Mouse (Mus musculus) natural killer cell, adult 2 months (primary cell): ENCODE data around the gene Snx20.
A peak's percentile ranks its signal among the peaks of the same experiment; 100 is the strongest.
"Not testable (repeated sequence)": the region's sequence is repeated elsewhere in the genome, so short reads cannot be mapped to it uniquely, and the experiment has no call there.

Source experiments
- DNase-seq, 2 experiments: peaks; one replicate each; pipeline ENCODE4 v3.0.0; 2022; ENCODE audit warnings: low spot score in 2 of 2

Snx20 gene

DNA sequence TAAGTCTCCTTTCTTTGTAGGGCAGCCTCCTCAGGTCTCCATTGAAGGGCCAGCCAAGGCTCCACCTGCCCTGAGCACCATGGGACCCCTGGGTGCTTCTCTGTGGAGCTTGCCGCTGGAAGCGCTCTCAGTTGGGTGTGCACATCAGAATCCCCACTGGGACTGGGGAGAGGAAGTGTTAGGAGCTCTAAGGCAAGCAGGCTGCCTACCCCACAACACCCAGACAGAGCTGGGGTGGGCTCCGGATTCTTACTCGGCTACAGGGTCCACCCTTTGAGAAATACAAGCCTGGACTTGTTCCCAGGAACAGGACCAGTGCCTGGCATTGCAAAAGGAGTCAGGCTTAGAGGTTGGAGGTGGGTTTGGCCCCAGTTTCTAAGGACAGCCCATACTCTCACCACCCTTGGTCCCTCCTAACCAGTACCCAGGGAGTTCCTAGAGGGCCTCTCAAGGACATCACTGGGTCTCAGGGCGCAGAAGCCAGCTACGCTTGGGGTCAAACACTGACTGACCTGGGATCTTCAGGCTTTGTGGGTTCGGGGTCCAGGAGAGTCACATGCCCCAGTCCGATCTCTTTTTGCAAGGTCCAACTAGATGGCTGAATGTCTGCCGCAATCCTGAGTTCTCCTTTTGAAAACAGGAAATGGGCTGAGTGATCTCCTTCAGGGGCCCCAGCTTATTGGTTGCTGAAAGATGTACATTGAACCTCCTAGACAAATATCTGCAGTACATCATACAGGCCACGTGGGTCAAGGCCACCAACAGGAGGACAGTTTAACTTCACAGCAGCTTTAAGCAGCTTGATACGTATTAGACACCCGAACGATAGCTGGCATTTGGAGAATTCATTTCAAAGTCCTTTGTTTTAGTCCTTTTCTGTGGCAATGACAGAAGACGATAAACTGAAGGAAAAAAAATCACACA lies at the start of gene Snx20:
Snx20 (minus strand) TSS at position 655 of the 924 bp plus-strand sequence.
- peak; percentile 71 to 82 for DNase-seq

DNA sequence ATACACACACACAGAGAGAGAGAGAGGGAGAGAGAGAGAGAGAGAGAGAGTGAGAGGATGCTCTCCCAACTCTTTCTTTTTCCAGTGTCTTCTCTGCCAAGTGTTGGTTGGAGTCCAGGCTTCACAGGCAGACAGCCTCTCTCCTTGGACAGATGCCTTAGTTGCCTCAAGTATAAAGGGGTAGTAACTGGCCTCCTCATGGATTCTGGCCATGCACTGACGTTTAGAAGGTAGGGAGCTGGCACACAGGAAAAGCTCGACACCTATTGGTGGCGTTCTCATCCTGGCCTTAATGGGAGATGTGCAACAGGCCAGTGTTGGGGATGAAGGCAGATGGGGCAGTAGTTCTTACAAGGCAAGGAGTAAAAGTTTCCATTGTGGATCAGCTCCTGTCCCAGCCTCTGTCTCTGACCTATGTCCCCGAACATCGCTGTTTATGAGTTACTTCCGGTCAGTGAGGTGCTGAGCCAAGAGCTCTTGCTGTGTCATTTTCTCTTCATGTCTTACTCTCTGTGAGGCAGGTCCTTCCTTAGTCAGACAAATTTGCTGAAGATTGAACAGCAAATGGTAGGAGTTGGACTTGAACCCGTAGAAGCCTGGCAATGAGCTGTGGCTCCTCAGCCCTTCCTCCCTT lies 47.8 kb upstream of the Snx20 start:
- DNase-seq: no peak

DNA sequence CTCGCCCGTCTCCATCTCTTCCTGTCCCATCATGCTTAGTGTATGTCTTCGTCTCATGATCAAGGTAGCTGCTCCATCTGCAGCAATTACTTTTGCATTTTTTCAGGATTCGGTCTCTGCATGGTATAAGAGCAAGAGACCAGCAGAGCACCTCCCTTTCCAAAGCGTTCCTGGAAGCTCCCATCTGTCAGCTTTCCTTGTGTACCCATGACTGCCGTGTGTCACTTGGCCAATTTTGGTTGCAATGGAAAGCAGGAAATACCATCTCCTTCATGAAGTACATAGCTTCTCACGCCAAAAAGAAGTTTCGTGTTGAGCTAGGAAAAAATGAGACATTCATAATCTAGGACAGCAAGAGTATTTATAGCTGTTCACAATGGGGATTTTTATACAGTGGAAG lies 45.1 kb upstream of the Snx20 start:
- no peak for DNase-seq

DNA sequence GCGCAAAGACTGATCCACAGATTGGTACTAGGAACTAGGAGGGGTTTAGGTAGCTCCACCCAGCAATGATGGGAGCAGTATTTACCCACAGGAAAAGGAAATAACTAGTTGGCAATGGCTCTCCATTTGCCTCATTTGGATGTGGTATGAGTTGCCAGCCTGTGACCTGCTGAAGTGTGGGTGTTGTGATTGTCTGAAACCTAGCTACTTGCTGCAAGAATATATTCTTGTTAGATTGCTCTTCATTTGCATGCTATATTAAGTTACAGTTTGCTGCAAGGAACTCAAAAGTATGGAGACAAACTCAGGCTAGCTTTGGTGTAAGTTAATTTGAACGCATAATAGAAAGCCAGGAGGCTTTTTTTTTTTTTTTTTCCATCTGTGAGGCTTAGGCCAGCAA lies 44.6 kb upstream of the Snx20 start:
- no peak for DNase-seq

DNA sequence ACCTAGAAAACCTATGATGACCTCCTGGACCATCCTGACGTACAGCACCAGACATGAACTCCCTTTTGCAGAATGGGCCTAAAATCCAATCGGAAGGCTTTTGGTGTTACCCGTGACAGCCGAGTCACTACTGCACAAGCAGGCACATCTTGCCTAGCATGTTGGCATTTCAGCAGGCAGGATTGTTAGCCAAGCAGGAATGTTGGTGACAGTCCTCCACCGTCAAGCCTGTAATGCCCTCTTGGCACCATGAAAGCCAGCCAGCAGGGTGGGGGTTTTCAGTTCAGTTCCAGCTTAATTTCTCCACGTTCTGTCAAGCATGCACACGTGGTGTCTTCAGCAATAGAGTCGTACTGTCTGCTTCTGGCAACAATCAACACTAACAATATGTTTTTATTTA lies 41.1 kb upstream of the Snx20 start:
- no peak for DNase-seq

DNA sequence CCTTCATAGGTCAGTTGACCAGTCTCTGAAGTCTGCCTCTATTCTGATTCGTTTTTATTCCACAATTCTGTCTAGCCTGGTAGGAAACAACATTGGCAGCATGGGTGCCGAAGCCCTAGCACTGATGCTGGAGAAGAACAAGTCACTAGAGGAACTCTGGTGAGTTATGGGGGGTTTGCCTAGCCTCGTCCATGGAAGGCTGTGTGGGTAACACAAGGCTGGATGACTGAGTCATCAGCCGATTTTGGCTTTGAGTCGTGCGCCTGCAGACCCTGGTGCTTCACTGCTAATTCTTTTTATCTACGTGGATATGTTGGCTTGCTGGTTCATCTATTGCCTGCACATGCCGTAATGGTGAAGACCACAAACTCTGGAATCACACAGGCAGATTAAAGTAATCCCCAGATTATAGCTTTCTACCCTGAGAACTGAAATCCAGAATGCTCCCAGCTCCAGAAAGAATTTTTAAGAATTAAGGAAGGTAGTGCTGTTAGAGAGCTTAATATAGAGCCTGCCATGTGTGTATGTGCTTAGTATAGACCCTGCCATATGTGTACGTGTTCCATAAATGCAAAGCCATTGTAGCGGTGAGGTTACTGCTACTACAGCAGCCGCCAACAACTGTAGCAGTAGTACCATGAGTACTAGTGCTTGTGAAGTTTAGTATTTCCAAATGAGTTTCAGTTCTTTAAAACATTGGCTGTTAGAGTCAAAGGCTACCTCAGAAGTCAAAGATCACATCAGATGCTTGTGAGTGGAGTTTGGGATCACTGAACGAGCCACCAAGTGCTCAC lies 39.6 kb upstream of the Snx20 start:
- no peak for DNase-seq

DNA sequence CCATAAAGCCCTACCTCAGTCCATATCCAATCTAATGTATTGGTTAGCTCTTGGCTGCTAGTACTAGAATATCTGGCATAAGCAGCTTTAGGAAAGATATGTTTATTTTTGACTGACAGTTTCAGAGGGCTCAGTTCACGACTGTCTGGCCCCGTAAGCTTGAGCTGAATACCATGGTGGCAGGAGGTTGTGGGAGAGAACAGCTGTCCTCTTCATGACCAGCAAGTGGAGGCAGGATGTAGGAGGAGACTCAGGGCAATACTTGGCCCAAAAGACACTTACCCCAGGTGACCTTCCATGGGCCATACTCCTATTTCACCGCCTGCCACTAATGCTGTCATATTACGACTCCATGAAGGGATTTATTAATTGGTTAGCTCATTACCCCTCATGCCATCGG lies 37.9 kb upstream of the Snx20 start:
- no peak for DNase-seq

DNA sequence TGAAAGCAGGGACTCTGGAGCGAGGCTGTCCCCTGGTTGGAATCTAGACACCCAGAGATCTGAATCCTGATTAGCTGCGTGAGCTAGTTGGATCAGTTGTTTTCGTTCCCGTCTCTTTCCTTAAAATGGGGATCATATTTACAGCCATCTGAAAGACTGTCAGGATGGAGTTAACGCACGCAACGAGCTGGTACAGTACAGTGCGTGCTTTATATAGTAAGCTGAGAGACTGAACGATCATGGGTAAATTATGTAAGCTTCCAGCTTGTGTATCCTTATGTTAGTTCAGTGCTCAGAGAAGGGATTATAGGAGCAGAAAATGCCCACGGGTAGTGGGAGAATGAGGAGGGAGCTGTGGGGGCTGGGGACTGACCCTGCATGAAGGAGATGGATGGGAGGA lies 35.6 kb upstream of the Snx20 start:
- DNase-seq: no peak

DNA sequence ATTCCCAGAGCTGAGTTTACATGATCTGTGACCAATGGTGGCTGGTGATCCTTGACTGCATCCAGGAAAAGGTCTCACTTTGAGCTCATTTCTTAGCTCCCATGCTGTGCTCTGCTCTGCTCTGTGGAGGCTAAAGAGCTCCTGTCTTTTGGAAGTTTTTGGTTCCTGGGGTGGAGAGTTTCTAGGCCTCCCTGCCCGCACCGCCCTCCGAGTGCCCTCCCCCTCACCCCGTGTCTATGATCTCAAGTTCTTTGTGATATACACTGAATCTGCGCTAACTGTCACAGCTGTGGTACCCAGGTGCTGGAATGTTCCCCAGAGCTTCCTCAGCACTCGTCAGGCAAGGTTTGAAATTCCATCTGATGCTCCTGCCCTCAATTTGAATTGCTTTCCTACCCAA lies 34.9 kb upstream of the Snx20 start:
- no peak for DNase-seq

DNA sequence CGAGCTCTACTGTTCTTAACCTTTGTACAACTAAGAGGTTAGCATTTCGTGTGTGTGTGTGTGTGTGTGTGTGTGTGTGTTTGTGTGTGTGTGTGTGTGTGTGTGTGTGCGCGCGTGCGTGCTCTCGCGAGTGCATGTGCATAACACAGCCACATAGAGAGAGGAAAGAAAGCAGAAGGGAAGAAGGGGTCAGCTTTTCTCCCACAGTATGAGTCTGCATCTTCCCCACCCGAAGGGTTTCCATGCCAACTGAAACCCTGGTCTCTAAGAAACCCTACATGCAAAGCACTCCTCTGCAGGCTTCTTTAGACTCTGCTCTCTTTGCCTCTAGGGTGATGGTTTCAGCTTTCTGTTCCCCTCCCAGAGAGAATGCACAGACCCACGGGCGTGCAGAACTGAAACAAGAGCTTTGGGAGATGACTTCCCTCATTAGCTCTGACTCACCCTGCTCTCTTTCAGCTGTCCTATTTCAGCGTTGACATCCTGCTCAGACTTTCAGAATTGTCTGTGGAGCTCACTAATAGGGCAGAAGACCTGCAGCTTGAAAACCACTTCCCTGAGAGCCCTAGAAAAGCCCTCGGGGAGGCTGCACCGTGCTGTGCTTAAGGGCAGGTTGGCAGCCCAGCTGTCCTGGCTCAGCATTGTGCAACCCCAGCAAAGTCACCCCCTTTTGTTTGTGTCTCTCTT lies 32.6 kb upstream of the Snx20 start:
- peak; percentile 42 to 85 for DNase-seq

DNA sequence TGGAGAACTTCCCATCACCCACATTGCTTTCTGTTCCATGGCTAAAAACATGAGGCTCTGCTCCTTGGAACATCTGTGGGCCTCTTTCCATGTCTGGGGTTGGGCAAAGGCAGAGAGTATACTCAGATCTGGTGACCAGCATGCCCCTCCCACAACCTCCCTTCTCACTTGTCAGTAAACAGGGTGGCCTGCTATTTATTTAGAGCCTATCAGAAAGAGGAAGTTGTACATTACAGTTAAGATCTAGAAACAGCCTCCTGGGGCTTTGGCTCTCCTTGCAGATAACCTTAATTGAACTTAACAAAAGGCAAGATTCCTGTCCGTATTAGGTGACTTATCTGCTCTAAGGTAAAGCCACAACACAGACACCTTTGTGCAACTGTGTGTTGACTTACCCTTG lies 30.5 kb upstream of the Snx20 start:
- peak; percentile 14 to 58 for DNase-seq

DNA sequence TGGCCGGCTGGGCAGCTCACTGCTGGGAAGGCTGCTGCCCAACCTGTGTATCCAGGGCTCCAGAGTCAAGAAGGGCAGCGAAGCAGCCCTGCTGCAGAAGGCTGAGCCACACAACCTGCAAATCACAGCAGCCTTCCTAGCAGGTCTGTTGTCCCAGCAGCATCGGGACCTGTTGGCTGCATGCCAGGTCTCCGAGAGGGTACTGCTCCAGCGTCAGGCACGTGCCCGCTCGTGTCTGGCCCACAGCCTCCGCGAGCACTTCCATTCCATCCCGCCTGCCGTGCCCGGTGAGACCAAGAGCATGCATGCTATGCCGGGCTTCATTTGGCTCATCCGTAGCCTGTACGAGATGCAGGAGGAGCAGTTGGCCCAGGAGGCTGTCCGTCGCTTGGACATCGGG lies 29.0 kb upstream of the Snx20 start:
- no peak for DNase-seq

DNA sequence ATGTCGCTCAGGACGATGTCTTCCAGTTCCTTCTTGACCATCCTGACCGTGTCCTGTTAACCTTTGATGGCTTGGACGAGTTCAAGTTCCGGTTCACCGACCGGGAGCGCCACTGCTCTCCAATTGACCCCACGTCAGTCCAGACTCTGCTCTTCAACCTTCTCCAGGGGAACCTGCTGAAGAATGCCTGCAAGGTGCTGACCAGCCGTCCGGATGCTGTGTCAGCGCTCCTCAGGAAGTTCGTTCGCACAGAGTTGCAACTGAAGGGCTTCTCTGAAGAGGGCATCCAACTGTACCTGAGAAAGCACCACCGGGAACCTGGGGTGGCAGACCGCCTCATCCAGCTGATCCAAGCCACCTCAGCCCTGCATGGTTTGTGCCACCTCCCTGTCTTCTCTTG lies 28.2 kb upstream of the Snx20 start:
- DNase-seq: no peak

DNA sequence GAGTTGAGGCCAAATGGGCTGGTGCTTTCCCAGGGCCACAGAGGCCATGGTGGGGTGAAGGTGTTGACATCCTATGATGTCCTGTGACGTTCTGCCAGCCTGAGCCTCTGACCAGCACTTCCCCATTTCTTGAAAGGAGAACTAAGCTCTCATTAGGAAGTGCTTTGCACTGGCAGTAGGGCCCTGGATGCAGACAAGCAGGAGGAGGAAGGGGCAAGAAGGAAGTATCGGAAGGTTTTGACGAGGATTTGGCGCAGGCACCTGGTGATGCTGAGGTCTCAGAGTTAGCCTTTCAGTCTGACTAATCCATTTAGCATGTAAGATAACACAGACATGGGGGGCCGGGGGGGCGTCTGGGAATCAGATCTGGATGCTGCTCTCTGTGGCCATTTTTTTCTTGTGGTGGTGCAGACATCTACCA lies 26.5 kb upstream of the Snx20 start:
- peak; percentile 31 to 78 for DNase-seq

DNA sequence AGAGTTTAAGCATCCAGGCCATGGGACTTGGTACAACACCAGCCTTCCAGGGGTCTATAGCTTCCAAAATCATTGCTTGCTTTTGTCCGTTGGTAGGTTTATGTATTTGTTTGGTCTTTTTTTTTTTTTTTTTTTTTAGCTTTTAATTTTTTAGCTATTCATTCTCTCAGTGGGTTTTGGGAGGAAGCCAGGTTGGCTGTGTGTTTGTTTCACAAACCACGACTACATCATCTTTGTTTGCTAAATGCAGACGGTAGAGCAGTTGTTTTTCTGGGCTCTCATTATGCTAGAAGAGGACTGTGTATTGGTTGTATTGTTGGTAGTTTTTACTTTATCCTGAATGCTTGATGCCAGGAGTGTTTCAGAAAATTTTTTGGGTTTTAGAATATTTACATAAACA lies 23.9 kb upstream of the Snx20 start:
- DNase-seq: no peak

DNA sequence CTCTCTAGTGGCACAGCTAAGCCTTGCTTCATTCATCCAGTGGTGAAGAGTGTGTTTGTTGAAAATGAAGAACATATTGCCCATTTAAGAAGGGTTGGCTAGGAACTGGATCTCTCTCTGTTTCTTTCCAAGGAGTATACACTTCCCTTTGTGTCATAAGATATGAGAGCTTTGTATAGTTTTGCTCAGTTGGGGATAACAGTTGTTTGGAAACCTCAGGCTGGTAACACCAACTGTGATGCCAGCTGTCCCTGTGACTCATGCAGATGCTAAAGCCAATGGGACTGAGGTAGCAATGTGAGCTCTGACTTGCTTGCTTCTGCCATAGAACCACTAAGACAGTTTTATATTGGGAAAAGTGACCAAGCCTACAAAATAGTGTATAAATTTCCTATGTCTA lies 19.4 kb upstream of the Snx20 start:
- DNase-seq: no peak

DNA sequence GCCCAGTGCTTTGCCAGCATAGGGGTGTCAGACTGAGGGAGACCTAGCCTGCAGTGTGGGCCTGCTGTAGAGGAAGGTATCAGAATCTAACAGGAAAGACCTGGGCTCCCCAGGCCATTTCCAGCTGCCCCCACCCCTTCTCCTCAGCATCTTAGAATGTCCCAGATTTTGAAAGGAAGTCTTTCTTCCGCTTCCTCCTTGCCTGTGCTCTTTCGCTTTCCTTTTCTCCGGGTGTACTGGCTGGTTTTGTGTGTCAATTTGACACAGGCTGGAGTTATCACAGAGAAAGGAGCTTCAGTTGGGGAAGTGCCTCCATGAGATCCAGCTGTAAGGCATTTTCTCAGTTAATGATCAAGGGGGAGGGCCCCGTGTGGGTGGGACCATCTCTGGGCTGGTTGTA lies 15.2 kb upstream of the Snx20 start:
- not testable (repeated sequence) for DNase-seq

DNA sequence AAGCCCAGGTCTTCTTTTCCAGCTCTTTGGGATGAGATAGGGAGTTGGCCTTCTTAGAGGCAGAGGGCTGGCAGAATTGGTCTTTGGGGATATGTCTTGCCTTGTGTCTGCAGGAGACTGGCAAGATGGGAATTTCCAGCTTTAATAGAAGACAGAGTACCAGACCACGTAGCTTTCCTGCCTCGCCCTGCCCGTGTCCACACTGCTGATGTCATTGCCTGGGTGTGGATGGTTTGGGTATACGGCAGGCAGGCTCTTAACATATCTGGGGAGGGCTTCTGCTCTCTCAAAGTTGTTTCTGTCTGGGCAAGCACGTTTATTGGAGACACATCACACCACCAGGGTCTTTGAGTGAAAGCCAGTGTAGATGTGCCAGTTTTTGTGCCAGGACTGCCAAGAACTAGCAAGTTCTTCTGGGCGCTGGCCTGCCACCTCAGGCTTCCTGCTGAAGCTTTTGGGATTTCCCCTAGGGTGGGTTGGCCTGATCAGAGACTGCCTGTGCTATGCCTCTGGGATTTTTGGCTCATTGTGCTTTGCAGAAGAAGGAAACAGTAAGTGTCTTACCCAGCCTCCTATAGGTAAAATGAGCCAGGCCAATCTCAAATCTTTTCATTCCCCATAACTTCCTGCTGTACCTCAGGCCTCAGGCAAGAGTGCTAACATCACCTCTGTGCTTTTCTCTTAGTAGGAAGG lies 14.2 kb upstream of the Snx20 start:
- DNase-seq: no peak

DNA sequence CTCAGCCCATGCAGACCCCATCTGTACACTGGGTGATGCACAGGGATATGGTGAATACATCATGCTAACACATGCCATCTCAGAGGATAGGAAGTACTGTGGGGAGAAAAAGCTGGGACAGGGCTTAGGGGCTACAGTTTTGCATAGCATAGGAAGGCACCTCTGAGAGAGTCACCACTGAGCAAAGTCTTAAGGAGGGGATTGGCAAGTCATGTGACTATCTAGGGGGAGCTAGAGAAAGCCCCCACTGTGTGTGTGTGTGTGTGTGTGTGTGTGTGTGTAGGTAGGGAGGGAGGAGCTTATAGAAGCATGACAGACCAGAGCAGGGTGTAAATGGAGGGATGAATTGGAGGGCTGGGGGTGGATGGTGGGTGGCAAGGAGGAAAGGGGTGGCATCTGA lies 12.4 kb upstream of the Snx20 start:
- no peak for DNase-seq

DNA sequence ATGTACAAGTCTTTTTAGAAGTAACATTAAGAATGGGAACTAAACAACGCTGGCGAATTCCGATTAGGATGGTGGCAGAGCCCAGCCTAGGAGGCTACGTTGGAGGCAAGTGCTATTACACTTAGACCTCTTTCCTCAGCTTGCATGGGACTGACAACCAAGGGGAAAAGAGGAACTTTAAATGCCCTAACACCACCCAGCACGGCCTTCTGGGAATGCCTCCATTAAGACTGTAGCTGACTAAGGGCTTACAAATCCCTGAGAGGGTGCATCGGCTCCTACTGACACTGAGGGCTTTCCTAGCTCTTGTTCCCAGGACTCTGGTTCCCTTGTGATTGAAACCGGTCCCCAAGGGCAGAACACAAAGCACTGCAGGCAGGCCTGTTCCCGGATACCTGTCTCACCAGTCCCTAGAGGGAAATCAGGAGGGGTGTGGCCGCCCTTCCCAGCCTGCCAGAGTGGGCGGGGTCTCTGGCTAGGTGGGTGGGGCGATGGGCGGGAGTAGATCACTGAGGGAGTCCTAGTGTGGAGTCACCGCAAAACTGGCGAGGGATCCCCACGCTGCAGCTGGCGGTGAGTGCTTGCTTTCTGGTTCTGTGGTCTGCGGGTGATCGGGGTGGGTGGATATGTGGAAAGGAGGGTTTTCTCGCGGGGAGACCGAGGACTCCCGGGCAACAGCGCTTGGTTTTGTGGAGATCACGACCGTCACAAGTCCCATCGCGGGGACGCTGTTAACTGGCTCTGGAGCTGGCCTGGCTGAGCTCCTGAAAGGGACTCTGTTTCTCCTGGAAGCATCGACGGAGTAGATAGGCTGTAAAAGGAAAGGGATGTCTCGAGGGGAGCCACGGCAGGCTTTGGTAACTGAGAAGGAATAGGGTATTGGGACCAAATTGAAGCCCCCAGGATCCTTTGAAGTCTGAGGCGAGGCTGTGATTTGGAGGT lies 11.2 kb upstream of the Snx20 start, which contains the start of gene Nod2:
Nod2 (plus strand) TSS at position 479 of the 942 bp plus-strand sequence.
- DNase-seq: peak in 1 of 2 experiments; percentile 56
